Mouse (Mus musculus) heart, postnatal 4 days (tissue): ENCODE data around the gene Dusp18. TPM values are rescaled to one million over a fixed set of nuclear protein-coding genes. Genes with fewer than 3 reads are reported as not detected.
A peak's percentile ranks its signal among the peaks of the same experiment; 100 is the strongest.
"Not testable (repeated sequence)": the region's sequence is repeated elsewhere in the genome, so short reads cannot be mapped to it uniquely, and the experiment has no call there.

Experiments used
- DNase-seq: peaks from one replicate; pipeline ENCODE4 v3.0.0; 2021
- total RNA-seq, 2 experiments: library from RNA; stranded (reverse); gene quantifications; 2 replicates each; pipeline ENCODE4 v1.2.3; 2021

Gene Dusp18
- total RNA-seq, 2 experiments from 2014 or later, result 21.5 to 24.4 TPM

DNA sequence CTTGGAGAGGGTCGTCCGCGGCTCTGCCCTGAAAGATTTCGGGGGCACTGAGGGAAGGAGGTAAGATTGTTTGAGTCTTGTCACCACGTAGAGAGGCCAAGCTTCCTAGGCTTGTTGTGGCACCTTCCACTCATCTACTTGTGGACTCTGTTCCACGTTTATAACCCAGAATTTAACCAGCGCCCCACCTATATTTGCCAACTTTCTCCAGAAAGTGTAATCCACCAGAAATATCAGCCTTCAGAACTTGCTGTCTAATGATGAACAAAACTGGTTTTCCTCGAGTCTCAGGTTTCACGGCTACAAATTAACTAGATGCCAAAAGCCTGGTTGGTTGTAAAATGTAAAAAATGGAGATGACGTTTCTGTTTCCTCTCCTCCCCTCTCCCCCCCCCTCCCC is 418 bp downstream of the Dusp18 start:
- no peak for DNase-seq

GRCm38 (mm10) chr11:3895933-3896332 is 893 bp downstream of the Dusp18 start:
- DNase-seq, result no peak

DNA sequence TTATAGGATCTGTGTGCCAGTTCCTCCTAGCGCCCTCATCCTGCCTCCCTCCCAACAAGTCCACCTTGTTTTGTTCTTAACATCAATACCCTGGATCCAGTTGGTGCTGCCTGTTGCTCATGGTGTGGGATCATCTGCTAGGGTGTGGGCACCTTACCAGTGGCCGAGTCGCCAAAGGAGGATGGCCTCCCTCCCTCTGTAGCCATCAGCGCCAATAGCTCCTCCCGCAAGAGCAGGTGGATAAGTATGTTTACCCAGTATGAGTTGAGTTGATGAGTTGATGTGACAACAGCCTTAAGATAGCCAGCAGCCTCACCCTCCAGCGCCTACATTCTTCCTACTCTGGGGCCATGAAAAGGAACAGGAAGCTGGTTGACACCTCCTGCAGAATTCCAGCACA is 5.3 kb downstream of the Dusp18 start:
- DNase-seq, result no peak

- no peak for DNase-seq
These were observed 7.5 kb downstream of the Dusp18 start for GRCm38 (mm10) chr11:3902516-3902915.

DNA sequence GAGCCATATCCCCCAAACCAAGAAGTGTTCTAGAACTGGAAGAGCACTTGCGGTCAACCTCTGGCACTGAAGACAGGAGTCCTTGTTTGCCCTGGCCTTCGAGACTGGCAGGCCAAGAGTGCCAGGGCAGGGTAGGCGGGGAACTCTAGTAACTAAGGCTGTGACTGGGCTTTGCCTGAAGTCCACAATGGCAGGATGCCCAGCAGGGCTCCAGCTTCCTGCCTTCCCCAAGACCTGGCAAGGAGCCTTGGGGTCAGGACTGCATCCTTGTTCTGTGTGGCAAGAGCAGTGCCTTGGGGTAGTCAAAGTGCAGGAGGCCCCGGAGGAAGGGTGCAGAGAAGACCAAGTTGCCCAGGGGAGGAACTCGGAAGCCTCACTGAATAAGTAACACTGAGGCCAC is 8.0 kb downstream of the Dusp18 start:
- peak; percentile 71 for DNase-seq

DNA sequence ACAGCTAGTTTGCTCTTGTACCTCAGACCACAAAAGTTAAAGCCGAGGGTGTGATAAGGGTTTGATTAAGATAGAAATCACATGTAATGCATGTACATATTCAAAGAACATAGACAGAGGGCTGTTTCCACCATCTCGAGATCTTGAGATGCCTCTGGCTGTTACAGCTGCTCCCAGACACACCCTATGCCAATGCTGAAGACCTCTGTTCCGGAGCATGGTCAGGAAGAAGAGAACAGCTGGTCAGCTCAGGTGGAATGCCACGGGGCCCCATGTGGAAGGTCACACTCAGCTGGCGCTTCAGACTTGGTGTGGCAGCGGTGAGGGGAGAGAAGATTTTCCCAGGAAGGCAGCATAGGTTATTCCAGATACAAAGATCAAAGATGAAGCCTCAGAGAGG is 9.6 kb downstream of the Dusp18 start:
- DNase-seq, result no peak

- DNase-seq, result no peak
These were observed 10.4 kb downstream of the Dusp18 start for GRCm38 (mm10) chr11:3905446-3905845.

DNA sequence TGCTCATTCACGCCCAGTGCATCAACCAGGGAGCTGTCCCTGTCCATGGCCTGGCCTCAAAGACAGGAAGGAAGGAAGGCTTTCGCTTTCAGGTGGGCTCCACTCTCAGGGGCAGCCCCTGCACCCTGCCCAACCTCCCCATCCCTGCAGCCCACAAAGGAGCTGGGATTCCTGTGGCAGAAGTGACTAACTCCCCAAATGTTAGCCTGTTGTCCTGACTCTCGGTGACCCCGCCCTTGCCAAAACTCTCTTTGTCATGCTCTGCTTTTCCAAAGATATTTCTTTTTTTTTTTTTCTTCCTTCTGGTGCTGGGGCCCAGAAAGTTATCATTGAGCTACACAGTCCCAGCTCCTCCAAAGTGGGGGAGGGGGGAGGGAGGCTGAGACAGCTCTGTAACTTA is 14.2 kb downstream of the Dusp18 start:
- no peak for DNase-seq

DNA sequence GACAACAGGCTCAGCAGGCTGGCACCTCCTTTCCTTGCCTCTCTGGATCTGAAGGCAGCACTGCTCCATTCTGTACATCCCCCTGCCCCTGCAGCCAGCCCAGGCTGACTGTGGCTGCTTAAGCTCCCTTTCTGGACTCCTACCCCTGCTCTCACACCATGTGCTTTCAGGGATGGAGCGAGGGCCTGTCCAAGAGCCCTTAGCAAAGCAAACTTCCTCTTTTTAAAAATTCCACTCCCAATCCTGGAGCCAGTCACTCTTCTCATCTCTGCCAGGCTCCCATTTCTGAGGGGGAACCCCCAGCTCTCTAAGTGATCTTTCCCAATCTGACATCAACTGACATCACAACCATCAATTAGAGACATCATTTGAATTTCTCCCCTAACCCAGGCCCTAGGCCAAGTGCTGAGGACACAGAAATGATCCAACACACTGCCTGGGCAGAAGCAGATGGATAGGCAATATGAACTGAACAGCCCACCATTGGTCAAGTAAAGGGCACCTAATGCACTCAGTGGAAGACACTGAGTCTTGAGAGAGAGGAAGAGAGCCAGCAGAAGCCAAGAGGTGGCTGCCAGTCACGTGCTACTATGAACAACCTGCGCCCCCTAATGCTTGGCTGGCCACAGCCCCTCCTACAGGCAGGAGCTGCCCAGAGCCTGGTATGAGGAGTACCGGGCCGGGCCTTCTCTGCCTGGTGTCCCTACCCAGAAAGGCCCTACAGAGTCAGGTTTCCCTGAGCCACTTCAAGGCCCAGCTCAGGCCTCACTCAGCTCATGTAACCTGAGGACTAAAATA is 15.7 kb downstream of the Dusp18 start:
- DNase-seq, result no peak

GRCm38 (mm10) chr11:3911440-3911839 is 16.4 kb downstream of the Dusp18 start:
- DNase-seq, result not testable (repeated sequence)

DNA sequence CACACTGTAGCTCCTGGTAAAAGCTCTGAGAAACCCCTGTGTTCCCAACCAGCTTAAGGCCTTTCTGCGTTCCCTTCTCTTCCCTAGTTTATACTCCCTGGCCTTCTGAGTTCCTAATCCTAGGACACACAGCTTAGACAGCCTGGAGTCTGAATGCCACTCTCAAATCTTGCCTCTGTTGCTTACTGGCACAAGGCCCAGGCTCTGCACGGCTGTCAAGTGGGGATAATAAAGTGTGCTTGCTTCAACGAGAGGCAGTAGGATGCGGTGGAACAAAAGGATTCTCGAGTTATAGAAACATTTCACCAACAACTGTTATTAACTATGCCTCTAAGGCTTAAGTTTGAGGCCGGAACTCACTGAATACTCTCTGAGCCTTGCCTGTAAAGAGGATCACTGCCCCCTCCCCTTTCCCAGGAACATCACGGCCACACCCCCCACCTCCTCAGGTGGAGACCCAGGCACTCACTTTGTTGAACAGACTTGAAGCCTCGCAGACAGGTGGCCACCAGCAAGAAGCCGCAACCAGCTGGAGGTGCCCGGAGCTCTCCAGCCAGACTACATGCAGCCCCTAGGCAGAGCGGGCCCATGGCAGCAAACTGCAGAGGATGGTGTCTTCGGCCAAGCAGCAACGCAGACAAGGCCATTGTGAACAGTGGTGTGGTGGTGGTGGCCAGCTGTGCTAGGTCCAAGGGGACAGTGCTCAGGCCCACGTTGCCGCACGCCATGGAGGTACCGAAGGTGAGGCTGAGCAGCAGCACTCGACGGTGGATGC is 17.2 kb downstream of the Dusp18 start:
- peak; percentile 32 for DNase-seq

DNA sequence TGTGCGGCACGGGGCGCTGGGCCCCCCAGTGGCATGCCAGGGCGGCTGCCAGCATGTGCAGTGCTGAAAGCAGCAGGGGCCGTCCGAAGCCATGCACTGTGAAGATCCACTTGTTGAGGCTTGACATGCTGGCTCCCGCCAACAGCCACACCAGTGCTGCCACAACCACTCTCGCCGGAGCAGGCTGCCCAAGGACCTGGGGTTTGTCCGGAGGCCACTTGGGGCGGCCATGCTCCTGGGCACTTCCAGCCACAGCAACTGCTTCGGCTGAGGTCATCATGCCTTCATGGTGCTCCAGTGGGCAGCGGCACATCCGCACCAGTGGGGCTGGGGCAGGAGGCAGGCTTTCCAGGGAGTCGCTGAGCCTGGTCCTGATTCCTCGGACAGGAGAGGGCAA is 17.8 kb downstream of the Dusp18 start:
- DNase-seq, result peak; percentile 30

- DNase-seq, result peak; percentile 91
These were observed 18.5 kb downstream of the Dusp18 start for GRCm38 (mm10) chr11:3913316-3914108.

- DNase-seq, result peak; percentile 89
These were observed 19.2 kb downstream of the Dusp18 start, which contains the start of gene Slc35e4 for GRCm38 (mm10) chr11:3914109-3914840. Slc35e4 (minus strand) TSS chr11:3914664.

DNA sequence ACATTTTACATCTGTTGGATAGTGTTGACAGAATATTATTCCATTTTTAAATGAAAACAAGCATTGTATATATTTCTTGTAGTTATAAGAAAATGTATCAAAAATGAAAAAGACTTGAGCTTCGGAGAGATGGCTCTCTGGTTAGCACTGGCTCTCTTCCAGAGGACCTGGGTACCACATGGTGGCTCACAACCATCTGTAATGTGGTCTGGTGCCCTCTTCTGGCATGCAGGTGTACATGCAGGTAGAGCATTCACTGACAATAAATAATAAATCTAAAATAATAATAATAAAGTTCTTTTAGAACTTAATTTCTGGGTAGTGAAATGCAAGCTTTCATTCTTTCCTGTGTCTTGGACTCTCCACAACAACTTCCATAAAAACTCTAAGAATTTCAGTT is 23.7 kb downstream of the Dusp18 start:
- DNase-seq, result no peak

- DNase-seq, result no peak
These were observed 25.4 kb downstream of the Dusp18 start for GRCm38 (mm10) chr11:3920476-3920875.

DNA sequence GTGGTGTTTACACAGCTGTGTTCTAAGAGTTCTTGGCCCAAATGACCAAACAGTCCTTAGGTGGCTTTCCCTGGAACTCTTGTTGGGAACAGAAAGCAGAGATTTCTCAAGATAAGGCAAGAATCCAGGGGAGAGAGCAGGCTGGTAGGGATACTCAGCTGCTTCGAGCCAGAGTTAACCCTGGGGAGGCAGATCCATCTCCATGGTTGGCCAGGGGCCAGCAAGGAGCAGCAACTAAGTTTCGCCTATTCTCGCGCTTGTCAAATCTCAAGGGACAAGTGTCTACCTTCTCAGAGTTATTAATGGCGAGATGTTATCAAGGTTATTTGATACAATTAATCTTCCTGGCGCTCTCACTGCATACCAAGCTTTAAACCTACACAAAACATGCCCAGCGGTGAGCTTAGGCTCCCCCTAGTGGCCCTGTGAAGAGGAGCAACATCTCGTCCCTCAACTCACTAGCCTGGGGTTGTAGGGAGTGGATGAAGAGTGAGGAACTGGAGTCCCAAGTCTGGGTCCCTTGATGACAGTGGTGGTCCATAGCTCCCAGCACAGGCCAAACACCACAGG is 26.3 kb downstream of the Dusp18 start:
- peak; percentile 41 for DNase-seq

- DNase-seq, result no peak
These were observed 27.1 kb downstream of the Dusp18 start for GRCm38 (mm10) chr11:3922115-3922514.

GRCm38 (mm10) chr11:3922731-3923130 is 27.7 kb downstream of the Dusp18 start:
- DNase-seq, result no peak

DNA sequence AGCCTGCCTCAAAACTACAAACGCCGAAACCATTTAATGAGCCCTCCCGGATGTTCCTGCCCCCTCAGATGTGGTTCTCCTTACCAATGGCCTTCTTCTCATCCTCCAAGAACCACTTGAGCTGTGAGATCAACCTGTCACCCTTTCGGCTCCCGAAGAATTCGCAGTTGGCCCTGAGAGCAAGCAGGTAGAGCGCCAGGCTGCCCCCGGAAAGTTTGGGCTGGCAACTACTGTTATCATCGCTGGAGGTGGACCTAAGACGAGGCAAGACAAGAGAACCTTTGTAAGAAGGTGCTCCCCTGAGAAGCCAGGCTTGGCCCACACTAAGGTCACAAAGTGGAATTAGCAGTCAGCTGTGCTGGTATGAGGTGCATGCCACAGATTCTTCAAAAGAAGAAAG is 30.9 kb downstream of the Dusp18 start:
- no peak for DNase-seq

- peak; percentile 3 for DNase-seq
These were observed 35.0 kb downstream of the Dusp18 start for GRCm38 (mm10) chr11:3930019-3930418.

GRCm38 (mm10) chr11:3930931-3931330 is 35.9 kb downstream of the Dusp18 start:
- DNase-seq, result peak; percentile 2
